Mouse (Mus musculus): ENCODE data around the gene Klf12.

DNA sequence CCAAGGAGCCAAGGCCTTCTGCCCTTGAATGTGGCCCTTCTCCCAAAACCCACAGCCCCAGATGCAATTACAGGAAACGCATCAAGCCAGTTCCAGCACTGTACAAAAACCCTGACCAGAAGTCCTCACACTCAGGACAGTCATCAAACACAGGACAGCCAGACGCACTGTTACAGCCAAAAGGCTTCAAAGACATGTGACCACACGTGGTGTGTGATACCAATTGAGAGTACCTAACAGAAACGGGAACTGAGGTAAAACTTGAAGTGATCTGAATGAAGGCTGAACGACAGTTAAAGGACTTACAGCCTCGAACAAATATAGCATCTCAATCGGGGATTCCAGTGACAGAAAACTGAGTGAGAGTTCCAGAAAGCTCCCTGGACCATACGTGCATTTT is 87.3 kb downstream of the Klf12 start:
- no peak for TF ChIP-seq CTCF (IDR thresholded peaks at IDR 0.05; ENCODE audit: borderline replicate concordance, insufficient read depth, low read depth, low read length)
- no peak for TF ChIP-seq POLR2A (IDR thresholded peaks at IDR 0.05; ENCODE audit: borderline replicate concordance, insufficient read depth, low read length)
